ENCODE assay signal across 9 mouse cellular contexts in genomic region chr9:67813665-67814337, GRCm38 (mm10). TPM values are rescaled to one million over a fixed set of nuclear protein-coding genes. Genes with fewer than 3 reads are reported as not detected.
DNase-seq lines count a peak whose midpoint lies in the region; ATAC-seq and TF ChIP-seq lines count a peak whose summit lies in the region.
"Had no signal": no experiment of that assay in that cellular context is flagged by ENCODE, and none has a peak within 500 bp of the region (broad histone marks: within the 10 kb centered on the region; RNA-seq: fewer than 3 reads in every experiment).

No protein-coding gene starts in this region.

- no peaks in the 10 kb centered on the region for H3K79me2 ChIP-seq in liver, adult 2 months (ENCODE audit: control insufficient read depth, insufficient read depth, low read length)

- no peak for TF ChIP-seq CTCF in liver, adult 2 months (IDR thresholded peaks at IDR 0.05; ENCODE audit: low read depth, low read length)
- no peak for TF ChIP-seq CTCF in testis, adult 2 months (IDR thresholded peaks at IDR 0.05; ENCODE audit: control insufficient read depth, insufficient read depth, insufficient replicate concordance, low read depth, low read length)

- H3K9me3 ChIP-seq in forebrain, embryonic 10.5 days: no peaks in the 10 kb centered on the region
- H3K9me3 ChIP-seq in forebrain, embryonic 16.5 days (ENCODE audit: control insufficient read depth, low read length): no peaks in the 10 kb centered on the region
- no peaks in the 10 kb centered on the region for H3K9me3 ChIP-seq in embryonic facial prominence, embryonic 15.5 days (replicated peaks)
- H3K9me3 ChIP-seq in hindbrain, embryonic 12.5 days (replicated peaks): no peaks in the 10 kb centered on the region

- intact Hi-C loops in heart, postnatal 36 days (cut with DNase I): no loop called here

- 0 out of 2 replicates have a peak overlapping the region, but pooled peaks have one; percentile 1 for H3K27ac ChIP-seq in forebrain, embryonic 10.5 days
- no peak overlapping the region for H3K27ac ChIP-seq in forebrain, embryonic 16.5 days (ENCODE audit: low read length)
- H3K27ac ChIP-seq in embryonic facial prominence, embryonic 15.5 days (replicated peaks): peak overlapping the region; percentile 45
- H3K27ac ChIP-seq in liver, adult 2 months (replicated peaks; ENCODE audit: insufficient read depth, low read depth, low read length): peak overlapping the region; percentile 37
- H3K27ac ChIP-seq in testis, adult 2 months (ENCODE audit: control insufficient read depth, insufficient read depth, low read depth, low read length): no peak overlapping the region
- no peak overlapping the region; the same call in 1 of the 2 replicates for H3K27ac ChIP-seq in hindbrain, embryonic 12.5 days

- 17% methylated on average over 8 of the region's 8 CpGs for whole genome bisulfite sequencing in forebrain, embryonic 10.5 days
- WGBS in forebrain, embryonic 16.5 days: 14% methylated on average over 8 of the region's 8 CpGs
- 1% methylated on average over 8 of the region's 8 CpGs for WGBS in embryonic facial prominence, embryonic 15.5 days
- WGBS in liver, adult 2 months: 2% methylated on average over 8 of the region's 8 CpGs
- 18% methylated on average over 8 of the region's 8 CpGs for WGBS in hindbrain, embryonic 12.5 days

- TF ChIP-seq POLR2A in liver, adult 2 months (IDR thresholded peaks at IDR 0.05; ENCODE audit: extremely low read depth, insufficient read depth, low read length): no peak
- no peak for TF ChIP-seq POLR2A in testis, adult 2 months (IDR thresholded peaks at IDR 0.05; ENCODE audit: control insufficient read depth, low read depth, low read length)

- peak; percentile 39 for DNase-seq in forebrain, embryonic 10.5 days (ENCODE audit: extremely low spot score, low spot score)
- peak; percentile 76 to 80 for DNase-seq in heart, postnatal 36 days
- DNase-seq in liver, adult 2 months (ENCODE audit: extremely low read depth, low read depth, low spot score): peak; percentile 88
- DNase-seq in thymus, postnatal 25 days: no peak

- no peaks in the 10 kb centered on the region for H3K36me3 ChIP-seq in forebrain, embryonic 10.5 days (replicated peaks)
- no peaks in the 10 kb centered on the region for H3K36me3 ChIP-seq in forebrain, embryonic 16.5 days (ENCODE audit: control insufficient read depth, insufficient read depth)
- no peaks in the 10 kb centered on the region for H3K36me3 ChIP-seq in embryonic facial prominence, embryonic 15.5 days
- H3K36me3 ChIP-seq in liver, adult 2 months (ENCODE audit: control insufficient read depth, insufficient read depth, low read length): no peaks in the 10 kb centered on the region
- H3K36me3 ChIP-seq in testis, adult 2 months (ENCODE audit: control insufficient read depth, insufficient read depth, low read length): no peaks in the 10 kb centered on the region
- no peaks in the 10 kb centered on the region for H3K36me3 ChIP-seq in hindbrain, embryonic 12.5 days

- ATAC-seq in forebrain, embryonic 16.5 days: no peak
- peak; percentile 86 for ATAC-seq in embryonic facial prominence, embryonic 15.5 days (ENCODE audit: insufficient number of reproducible peaks, low FRiP score, low TSS enrichment, low read depth)
- ATAC-seq in hindbrain, embryonic 12.5 days (ENCODE audit: low FRiP score): no peak

- no peak overlapping the region for H3K9ac ChIP-seq in forebrain, embryonic 16.5 days (replicated peaks; ENCODE audit: low read depth, low read length)
- H3K9ac ChIP-seq in embryonic facial prominence, embryonic 15.5 days: no peak overlapping the region
- H3K9ac ChIP-seq in liver, adult 2 months (ENCODE audit: low read depth, low read length): no peak overlapping the region
- no peak overlapping the region for H3K9ac ChIP-seq in hindbrain, embryonic 12.5 days

- H3K4me2 ChIP-seq in forebrain, embryonic 16.5 days (ENCODE audit: low read length): no peak overlapping the region
- 0 out of 2 replicates have a peak overlapping the region, but pooled peaks have one; percentile 13 for H3K4me2 ChIP-seq in embryonic facial prominence, embryonic 15.5 days (replicated peaks)
- no peak overlapping the region for H3K4me2 ChIP-seq in hindbrain, embryonic 12.5 days (replicated peaks)

- H3K4me1 ChIP-seq in forebrain, embryonic 10.5 days: peaks cover 17% of the 10 kb centered on the region
- H3K4me1 ChIP-seq in forebrain, embryonic 16.5 days (replicated peaks; ENCODE audit: control insufficient read depth, insufficient read depth, low read length): no peaks in the 10 kb centered on the region
- peaks cover 19% of the 10 kb centered on the region for H3K4me1 ChIP-seq in embryonic facial prominence, embryonic 15.5 days
- peaks cover 6% of the 10 kb centered on the region for H3K4me1 ChIP-seq in liver, adult 2 months (ENCODE audit: control insufficient read depth, insufficient read depth, low read length)
- peaks cover 4% of the 10 kb centered on the region; the same call in 1 of the 2 replicates for H3K4me1 ChIP-seq in testis, adult 2 months (ENCODE audit: control insufficient read depth, insufficient read depth, low read length)
- H3K4me1 ChIP-seq in hindbrain, embryonic 12.5 days: peaks cover 3% of the 10 kb centered on the region; the same call in 1 of the 2 replicates

- peak overlapping the region; percentile 16; the same call in 1 of the 2 replicates for H3K4me3 ChIP-seq in forebrain, embryonic 10.5 days
- no peak overlapping the region for H3K4me3 ChIP-seq in forebrain, embryonic 16.5 days (replicated peaks; ENCODE audit: low read length)
- no peak overlapping the region for H3K4me3 ChIP-seq in embryonic facial prominence, embryonic 15.5 days (replicated peaks)
- no peak overlapping the region for H3K4me3 ChIP-seq in liver, adult 2 months (ENCODE audit: insufficient read depth, low read depth, low read length)
- H3K4me3 ChIP-seq in testis, adult 2 months (ENCODE audit: control insufficient read depth, low read depth, low read length): peak overlapping the region; percentile 8; the same call in 1 of the 2 replicates
- H3K4me3 ChIP-seq in hindbrain, embryonic 12.5 days: no peak overlapping the region

- H3K27me3 ChIP-seq in forebrain, embryonic 10.5 days (ENCODE audit: poor library complexity, severe bottlenecking): no peaks in the 10 kb centered on the region
- H3K27me3 ChIP-seq in forebrain, embryonic 16.5 days (replicated peaks; ENCODE audit: control insufficient read depth, insufficient read depth, low read length): no peaks in the 10 kb centered on the region
- H3K27me3 ChIP-seq in embryonic facial prominence, embryonic 15.5 days: no peaks in the 10 kb centered on the region
- no peaks in the 10 kb centered on the region for H3K27me3 ChIP-seq in liver, adult 2 months (ENCODE audit: control insufficient read depth, insufficient read depth, low read length)
- H3K27me3 ChIP-seq in testis, adult 2 months (ENCODE audit: control insufficient read depth, insufficient read depth, low read length): no peaks in the 10 kb centered on the region
- no peaks in the 10 kb centered on the region for H3K27me3 ChIP-seq in hindbrain, embryonic 12.5 days

RNA-seq across cellular contexts. Expression of gene C2cd4a, which starts 18.3 kb away (rescaled TPM):
- polyA plus RNA-seq in forebrain, embryonic 10.5 days (2016; fragmentation: Nextera tagmentation; extraction: Ambion mirVana): not detected in 2 replicates
- polyA plus RNA-seq in forebrain, embryonic 16.5 days (2015; fragmentation: Nextera tagmentation; extraction: Ambion mirVana): not detected in 2 replicates
- polyA plus RNA-seq in embryonic facial prominence, embryonic 15.5 days (2015; fragmentation: Nextera tagmentation; extraction: Ambion mirVana): 0.49 and 0.89 TPM in 2 replicates
- not detected for total RNA-seq in heart, postnatal 36 days (2021)
- not detected in 2 replicates for total RNA-seq in liver, adult 2 months (2014; rRNA removed)
- 0.07 TPM in 1 of 2 replicates, not detected in the other for polyA plus RNA-seq in liver, adult 2 months (2012; rRNA removed)
- 0.10 and 0.30 TPM in 2 replicates for polyA plus RNA-seq in testis, adult 2 months (2012; rRNA removed)
- 0.38 TPM in 1 of 2 replicates, not detected in the other for polyA plus RNA-seq in hindbrain, embryonic 12.5 days (2016; fragmentation: Nextera tagmentation; extraction: Ambion mirVana)

RNA-seq across cellular contexts. Expression of gene Vps13c, which starts 26.4 kb away (rescaled TPM):
- polyA plus RNA-seq in forebrain, embryonic 10.5 days (2016; fragmentation: Nextera tagmentation; extraction: Ambion mirVana): 3.2 and 4.1 TPM in 2 replicates
- polyA plus RNA-seq in forebrain, embryonic 16.5 days (2015; fragmentation: Nextera tagmentation; extraction: Ambion mirVana): 8.2 and 8.6 TPM in 2 replicates
- 3.9 and 4.3 TPM in 2 replicates for polyA plus RNA-seq in embryonic facial prominence, embryonic 15.5 days (2015; fragmentation: Nextera tagmentation; extraction: Ambion mirVana)
- total RNA-seq in heart, postnatal 36 days (2021): 10 to 100 TPM; 48.0 to 48.6 TPM
- total RNA-seq in liver, adult 2 months (2014; rRNA removed): 29.7 and 34.6 TPM in 2 replicates
- polyA plus RNA-seq in liver, adult 2 months (2012; rRNA removed): 4.8 and 4.9 TPM in 2 replicates
- polyA plus RNA-seq in testis, adult 2 months (2012; rRNA removed): 2.9 and 3.2 TPM in 2 replicates
- 9.1 and 9.3 TPM in 2 replicates for polyA plus RNA-seq in hindbrain, embryonic 12.5 days (2016; fragmentation: Nextera tagmentation; extraction: Ambion mirVana)

RNA-seq across cellular contexts. Expression of gene C2cd4b, which starts 54.6 kb away (rescaled TPM):
- polyA plus RNA-seq in forebrain, embryonic 10.5 days (2016; fragmentation: Nextera tagmentation; extraction: Ambion mirVana): not detected in 2 replicates
- polyA plus RNA-seq in forebrain, embryonic 16.5 days (2015; fragmentation: Nextera tagmentation; extraction: Ambion mirVana): 0.26 and 0.30 TPM in 2 replicates
- polyA plus RNA-seq in embryonic facial prominence, embryonic 15.5 days (2015; fragmentation: Nextera tagmentation; extraction: Ambion mirVana): 0.45 and 0.64 TPM in 2 replicates
- 1 to 10 TPM; 1.2 to 1.4 TPM for total RNA-seq in heart, postnatal 36 days (2021)
- total RNA-seq in liver, adult 2 months (2014; rRNA removed): not detected in 2 replicates
- not detected in 2 replicates for polyA plus RNA-seq in liver, adult 2 months (2012; rRNA removed)
- polyA plus RNA-seq in testis, adult 2 months (2012; rRNA removed): 25.6 and 38.9 TPM in 2 replicates
- polyA plus RNA-seq in hindbrain, embryonic 12.5 days (2016; fragmentation: Nextera tagmentation; extraction: Ambion mirVana): 0.33 and 0.52 TPM in 2 replicates
- polyA plus RNA-seq: C2C12 had no signal

Comparison
In these comparisons a context has a peak if more than half of its experiments do, and no peak if none do; other contexts are left out.
1. H3K27ac ChIP-seq: peak in forebrain, embryonic 10.5 days (single experiment), embryonic facial prominence, embryonic 15.5 days (single experiment) and liver, adult 2 months (single experiment); none in forebrain, embryonic 16.5 days (single experiment), testis, adult 2 months (single experiment) and hindbrain, embryonic 12.5 days (single experiment).
2. H3K4me3 ChIP-seq: peak in forebrain, embryonic 10.5 days (single experiment) and testis, adult 2 months (single experiment); none in forebrain, embryonic 16.5 days (single experiment), embryonic facial prominence, embryonic 15.5 days (single experiment), liver, adult 2 months (single experiment) and hindbrain, embryonic 12.5 days (single experiment).
3. RNA of gene C2cd4b, which starts 54.6 kb away (polyA plus RNA-seq): 25.6 to 38.9 TPM in testis, adult 2 months; 0.45 to 0.64 TPM in embryonic facial prominence, embryonic 15.5 days, 0.33 to 0.52 TPM in hindbrain, embryonic 12.5 days, 0.26 to 0.30 TPM in forebrain, embryonic 16.5 days, not detected in forebrain, embryonic 10.5 days and not detected in liver, adult 2 months; every median in the first group is over 10 times any median in the second.